Mouse (Mus musculus) G1E (cell line): ENCODE measurements around the gene Pcf11. TPM values are rescaled to one million over a fixed set of nuclear protein-coding genes. Genes with fewer than 3 reads are reported as not detected.

Experiments
- ATAC-seq: 2 replicates; pipeline ENCODE4 v1.8.0; 2016; ENCODE audit warnings: mild to moderate bottlenecking; ENCODE audit not compliant: insufficient number of reproducible peaks, poor library complexity, low FRiP score, severe bottlenecking; ENCODE audit errors: extremely low read depth
- DNase-seq: peaks from one replicate; pipeline ENCODE4 v3.0.0; 2012; ENCODE audit warnings: low spot score
- H3K27me3 ChIP-seq: 2 replicates; pipeline ENCODE4 v1.6.1; 2012; ENCODE audit warnings: mild to moderate bottlenecking, low read length, inconsistent platforms; ENCODE audit not compliant: insufficient read depth
- H3K36me3 ChIP-seq: replicated peaks from 2 replicates; pipeline ENCODE3; 2012; ENCODE audit warnings: mild to moderate bottlenecking, inconsistent platforms
- H3K4me1 ChIP-seq: 2 replicates; pipeline ENCODE4 v1.6.1; 2012; ENCODE audit warnings: low read depth, low read length, inconsistent platforms, mixed read lengths; ENCODE audit not compliant: insufficient read depth
- H3K4me3 ChIP-seq: 2 replicates; pipeline ENCODE4 v1.5.1; 2012; ENCODE audit warnings: low read depth, mild to moderate bottlenecking, inconsistent platforms, low read length, moderate library complexity, mixed read lengths
- H3K9me3 ChIP-seq: replicated peaks from 2 replicates; pipeline ENCODE4 v1.6.1; 2012; ENCODE audit warnings: inconsistent platforms
- CTCF ChIP-seq: IDR thresholded peaks from 2 replicates; pipeline ENCODE4 v1.5.1; 2012; ENCODE audit warnings: low read depth, low read length, inconsistent platforms, mixed read lengths
- GATA1 ChIP-seq: IDR thresholded peaks from 2 replicates; pipeline ENCODE4 v1.6.1; 2012; ENCODE audit warnings: borderline replicate concordance, low read length, inconsistent platforms, mixed read lengths
- GATA2 ChIP-seq: IDR thresholded peaks from 2 replicates; pipeline ENCODE4 v1.6.1; 2012; ENCODE audit warnings: low read depth, low read length, inconsistent platforms, borderline replicate concordance
- POLR2AphosphoS5 ChIP-seq: IDR thresholded peaks from 2 replicates; pipeline ENCODE4 v1.6.1; 2012; ENCODE audit warnings: low read depth, low read length, inconsistent platforms; ENCODE audit not compliant: insufficient replicate concordance
- TAL1 ChIP-seq: conservative IDR thresholded peaks from 2 replicates; pipeline ENCODE4 v1.6.1; 2012; ENCODE audit warnings: low read depth, low read length, inconsistent platforms, mixed read lengths
- polyA plus RNA-seq: library from polyadenylated mRNA; stranded (reverse); fragments of >175 nt; gene quantifications from 2 replicates; pipeline ENCODE4 v1.2.3, GENCODE M21; 2012
- total RNA-seq, 2 experiments: library from RNA; stranded (forward) in 1 of 2; stranded (reverse) in 1 of 2; fragments of 200-1000 nt in 1 of 2; fragments of >200 nt in 1 of 2; fragmentation: Nextera tagmentation in 1 of 2; gene quantifications; 2 replicates each; pipeline ENCODE4 v1.2.3; 2014 to 2017

Pcf11 gene
- total and polyA plus RNA-seq, 3 experiments, result 77.1 to 175 (median 89.9) TPM

DNA sequence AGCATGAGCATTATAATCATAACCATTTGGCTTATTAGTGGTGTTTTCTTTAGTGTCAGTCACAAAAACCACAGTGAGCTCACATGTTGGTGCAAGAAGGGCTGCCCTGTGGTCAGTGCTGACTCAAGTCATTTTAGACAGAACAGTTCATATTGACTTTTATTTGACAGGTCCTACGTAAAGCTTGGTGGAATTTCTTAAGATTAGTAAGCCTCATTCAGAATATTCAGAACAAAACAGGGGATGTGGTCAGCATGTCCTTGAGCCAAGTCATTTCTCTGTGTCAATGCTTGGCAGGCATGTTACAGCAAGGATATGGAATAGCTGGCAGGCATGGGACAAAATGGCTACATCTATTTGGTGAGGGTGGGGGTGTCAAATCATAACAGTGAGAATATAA is 33.9 kb upstream of the Pcf11 start:
- TF ChIP-seq CTCF (no peak), GATA1 (no peak), GATA2 (no peak), POLR2AphosphoS5 (no peak), TAL1 (no peak)
- DNase-seq (no peak), ATAC-seq (no peak)
- no peaks in the 10 kb centered on the region for H3K4me1 ChIP-seq
- no peak overlapping the region for H3K4me3 ChIP-seq
- no peaks in the 10 kb centered on the region for H3K36me3 ChIP-seq
- peaks cover 20% of the 10 kb centered on the region for H3K27me3 ChIP-seq
- no peaks in the 10 kb centered on the region for H3K9me3 ChIP-seq

DNA sequence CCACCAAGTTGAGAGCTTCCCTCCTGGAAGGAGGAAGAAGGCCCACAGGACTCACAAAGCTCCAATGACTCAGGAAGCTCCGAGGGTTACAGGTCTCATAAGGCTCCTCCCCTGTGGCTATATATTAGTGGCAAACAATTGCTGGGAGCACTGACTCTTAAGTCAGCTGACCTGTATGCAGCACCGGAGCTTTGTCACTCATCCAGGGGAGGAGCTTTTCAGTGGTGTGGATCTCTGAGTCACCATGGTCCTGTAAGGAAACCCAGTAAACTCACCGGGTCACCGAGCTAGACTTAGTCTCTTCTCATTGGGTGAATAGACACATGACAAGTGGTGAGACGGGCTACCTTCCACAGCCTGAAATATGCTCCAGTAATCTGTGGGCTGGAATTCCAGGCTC is 29.0 kb upstream of the Pcf11 start:
- no peak overlapping the region for H3K4me3 ChIP-seq
- no peaks in the 10 kb centered on the region for H3K36me3 ChIP-seq
- H3K9me3 ChIP-seq, result no peaks in the 10 kb centered on the region
- H3K4me1 ChIP-seq, result no peaks in the 10 kb centered on the region
- DNase-seq (no peak), ATAC-seq (no peak)
- H3K27me3 ChIP-seq, result peaks cover 22% of the 10 kb centered on the region
- no peak for TF ChIP-seq CTCF
- TF ChIP-seq TAL1, result no peak
- no peak for TF ChIP-seq POLR2AphosphoS5
- no peak for TF ChIP-seq GATA2
- no peak for TF ChIP-seq GATA1

DNA sequence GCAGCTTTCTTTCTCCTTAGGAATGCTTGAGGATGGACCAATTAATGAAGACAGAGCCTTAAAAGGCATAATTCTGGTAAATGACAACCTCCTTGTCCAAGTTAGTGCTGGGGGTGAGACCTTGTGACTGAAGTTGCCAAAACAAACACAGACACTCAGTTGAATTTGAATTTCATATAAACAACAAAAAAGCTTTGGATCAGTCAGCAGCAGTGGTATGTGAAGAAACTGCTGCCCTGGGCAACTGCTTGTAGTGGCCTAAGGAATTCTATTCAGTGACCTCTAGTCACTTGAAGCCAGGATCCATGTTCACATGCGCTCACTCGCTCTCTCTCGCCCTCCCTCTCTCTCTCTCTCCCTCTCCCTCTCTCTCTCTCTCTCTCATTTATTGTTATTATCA is 26.7 kb upstream of the Pcf11 start:
- DNase-seq (no peak), ATAC-seq (no peak)
- no peak overlapping the region for H3K4me3 ChIP-seq
- no peaks in the 10 kb centered on the region for H3K9me3 ChIP-seq
- no peaks in the 10 kb centered on the region for H3K36me3 ChIP-seq
- peaks cover 18% of the 10 kb centered on the region for H3K27me3 ChIP-seq
- no peak for TF ChIP-seq GATA1
- TF ChIP-seq TAL1, result no peak
- no peak for TF ChIP-seq GATA2
- no peak for TF ChIP-seq POLR2AphosphoS5
- no peak for TF ChIP-seq CTCF
- H3K4me1 ChIP-seq, result no peaks in the 10 kb centered on the region

DNA sequence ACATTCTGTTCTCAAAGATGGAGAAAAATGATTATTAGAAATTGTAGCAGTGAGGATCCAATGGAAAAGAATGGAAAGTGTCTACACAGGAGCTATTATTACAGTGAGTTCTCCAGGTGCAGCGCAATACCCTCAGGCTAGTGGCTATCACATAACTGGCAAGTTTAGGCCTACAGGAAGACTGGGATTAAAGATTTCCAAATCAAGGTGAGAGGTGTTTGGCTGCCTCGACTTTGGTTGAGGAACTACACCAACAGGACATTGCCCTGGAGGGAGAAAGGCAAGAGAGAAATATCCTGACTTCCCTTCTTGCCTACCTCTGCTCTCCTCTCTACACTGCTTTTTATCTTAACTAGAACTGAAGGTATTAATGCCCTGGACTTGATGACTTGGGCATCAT is 19.4 kb upstream of the Pcf11 start:
- no peak for TF ChIP-seq POLR2AphosphoS5
- peaks cover 26% of the 10 kb centered on the region for H3K27me3 ChIP-seq
- ATAC-seq (no peak), DNase-seq (no peak)
- no peak overlapping the region for H3K4me3 ChIP-seq
- no peaks in the 10 kb centered on the region for H3K4me1 ChIP-seq
- no peaks in the 10 kb centered on the region for H3K36me3 ChIP-seq
- no peaks in the 10 kb centered on the region for H3K9me3 ChIP-seq

DNA sequence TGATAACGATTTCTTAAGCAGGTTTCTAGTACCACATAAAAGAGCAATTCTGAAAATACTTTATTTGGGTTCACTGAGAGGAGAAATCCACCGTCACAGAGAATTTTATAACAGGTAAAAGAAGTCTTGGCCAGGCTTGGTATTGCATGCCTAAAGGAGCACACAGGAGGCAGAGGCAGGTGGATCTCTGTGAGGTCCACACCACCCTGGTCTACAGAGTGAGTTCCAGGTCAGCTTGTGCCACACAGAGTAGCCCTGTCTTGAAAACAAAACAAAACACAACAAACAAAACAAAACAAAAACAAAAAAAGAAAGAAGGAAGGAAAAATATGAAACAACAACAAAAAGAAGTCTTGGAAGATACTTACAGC is 18.6 kb upstream of the Pcf11 start:
- Histone ChIP-seq H3K36me3 (no peaks in the 10 kb centered on the region), H3K4me1 (no peaks in the 10 kb centered on the region), H3K4me3 (no peak overlapping the region), H3K9me3 (no peaks in the 10 kb centered on the region), H3K27me3 (peaks cover 26% of the 10 kb centered on the region)
- TF ChIP-seq CTCF (no peak), GATA1 (no peak), POLR2AphosphoS5 (no peak), GATA2 (no peak)
- no peak for DNase-seq
- ATAC-seq, result no peak

DNA sequence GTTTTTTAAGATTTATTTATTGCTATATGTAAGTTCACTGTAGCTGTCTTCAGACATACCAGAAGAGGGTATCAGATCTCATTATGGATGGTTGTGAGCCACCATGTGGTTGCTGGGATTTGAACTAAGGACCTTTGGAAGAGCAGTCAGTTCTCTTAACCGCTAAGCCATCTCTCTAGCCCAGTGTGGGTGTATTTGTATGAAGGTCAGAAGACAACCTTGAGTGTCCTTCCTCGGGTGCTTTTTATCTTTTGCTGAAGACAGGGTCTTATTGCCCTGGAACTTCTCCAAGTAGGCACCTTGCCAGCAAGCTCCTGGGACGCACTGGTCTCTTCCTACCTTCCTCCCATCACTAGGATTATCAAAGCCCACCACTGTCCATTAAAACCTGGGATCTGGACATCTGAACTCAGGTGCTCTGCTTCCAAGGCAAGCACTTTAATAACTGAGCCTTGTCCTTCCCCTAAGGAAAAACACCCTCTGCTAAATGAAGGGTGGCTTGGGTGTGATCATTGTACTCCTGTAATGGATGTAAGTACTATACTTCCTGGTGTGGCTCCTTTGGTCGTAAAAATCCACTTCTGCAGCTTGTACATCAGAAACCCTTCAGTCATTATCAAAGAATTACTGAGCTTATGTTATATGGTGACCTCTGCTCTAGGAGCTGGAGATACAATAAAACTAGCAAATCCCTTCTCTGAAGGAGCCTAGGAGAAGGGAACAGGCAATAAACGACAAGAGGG is 18.0 kb upstream of the Pcf11 start:
- no peak for ATAC-seq
- Histone ChIP-seq H3K27me3 (peaks cover 26% of the 10 kb centered on the region), H3K36me3 (no peaks in the 10 kb centered on the region), H3K9me3 (no peaks in the 10 kb centered on the region), H3K4me3 (no peak overlapping the region), H3K4me1 (no peaks in the 10 kb centered on the region)
- no peak for TF ChIP-seq CTCF
- TF ChIP-seq POLR2AphosphoS5, result no peak
- no peak for TF ChIP-seq GATA1
- no peak for TF ChIP-seq TAL1
- no peak for TF ChIP-seq GATA2
- DNase-seq, result no peak

DNA sequence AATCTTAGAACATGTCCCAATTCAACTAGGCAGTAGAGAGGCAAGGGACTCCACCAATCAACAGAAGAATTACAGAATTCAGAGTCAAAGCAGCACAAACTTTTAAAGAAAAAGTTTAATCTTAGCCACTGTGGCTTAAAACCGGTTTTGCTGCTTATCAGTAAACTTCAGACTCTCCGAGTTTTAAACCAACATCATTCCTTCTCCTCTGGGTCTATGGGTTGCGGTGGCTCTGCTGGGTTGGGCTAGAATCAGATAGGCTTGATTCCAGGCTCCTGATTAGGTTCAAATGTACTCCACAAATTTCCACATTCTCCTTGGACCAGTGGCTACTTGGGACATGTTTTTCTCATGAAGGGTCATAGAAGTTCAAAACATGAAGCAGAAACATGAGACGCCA is 7.6 kb upstream of the Pcf11 start:
- DNase-seq, result no peak
- no peak overlapping the region for H3K4me3 ChIP-seq
- H3K9me3 ChIP-seq, result peaks cover 3% of the 10 kb centered on the region; the same call in 1 of the 2 replicates
- H3K4me1 ChIP-seq, result no peaks in the 10 kb centered on the region
- H3K36me3 ChIP-seq, result no peaks in the 10 kb centered on the region
- no peak for ATAC-seq
- H3K27me3 ChIP-seq, result peaks cover 38% of the 10 kb centered on the region
- TF ChIP-seq POLR2AphosphoS5, result no peak
- TF ChIP-seq CTCF, result no peak
- no peak for TF ChIP-seq GATA2
- no peak for TF ChIP-seq TAL1
- TF ChIP-seq GATA1, result no peak
